Mouse (Mus musculus): ENCODE data around the gene Rit1. TPM values are rescaled to one million over a fixed set of nuclear protein-coding genes. Genes with fewer than 3 reads are reported as not detected.

Rit1 gene
- total and polyA plus RNA-seq, 3 experiments = 18.4 to 28.7 (median 23.7) TPM

DNA sequence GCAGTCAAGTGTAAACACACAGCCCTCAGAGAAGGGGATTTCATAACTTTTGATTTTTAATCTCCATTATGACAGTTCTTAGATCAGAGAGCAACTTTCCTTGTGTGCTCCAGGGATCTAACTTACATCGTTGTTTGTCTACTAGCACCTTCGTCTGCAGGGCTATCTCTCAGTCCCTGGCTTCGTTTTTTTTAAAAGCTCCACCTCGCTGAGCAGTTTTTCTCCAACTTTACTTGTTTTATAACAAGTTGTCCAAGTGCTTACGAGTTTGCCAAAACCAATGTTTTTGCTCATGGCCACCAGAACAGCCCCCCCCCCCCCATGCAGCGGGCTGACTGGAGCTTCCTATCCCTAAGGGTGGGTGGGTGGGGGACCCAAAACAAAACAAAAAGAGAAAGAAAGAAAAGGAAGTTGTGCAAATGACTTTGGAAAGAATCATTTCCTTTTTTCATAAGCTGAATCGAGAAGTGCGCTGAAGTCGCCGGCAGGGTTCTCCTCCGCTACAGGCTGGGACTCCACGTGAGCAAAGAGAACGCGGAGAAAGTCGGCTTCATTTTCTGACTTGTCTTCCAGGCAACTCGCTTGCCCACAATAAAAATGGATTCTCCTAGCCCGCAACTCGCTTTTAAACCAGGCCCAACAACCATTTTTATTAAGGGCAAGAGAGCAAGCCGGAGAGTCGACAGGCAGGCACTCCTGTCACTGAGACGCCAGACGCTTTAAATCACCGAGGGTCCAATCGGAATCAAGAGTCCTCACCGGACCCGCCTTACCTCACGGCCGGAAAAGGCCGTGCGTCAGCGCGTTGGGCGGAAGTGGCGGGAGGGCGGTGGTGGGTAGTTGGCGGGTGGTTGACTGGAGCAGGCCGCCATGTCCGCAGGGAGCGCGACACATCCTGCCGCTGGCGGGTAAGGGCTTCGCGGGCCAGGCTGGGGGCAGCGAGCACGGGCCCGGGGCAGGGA, 31.4 kb upstream of the Rit1 start, which contains the start of gene Khdc4 (continued):
- TF ChIP-seq CTCF (conservative IDR thresholded peaks at IDR 0.05 in 1 of 2, IDR thresholded peaks at IDR 0.05 in 1 of 2; ENCODE audit: low read depth in 2 of 2, low read length in 2 of 2) = no peak

DNA sequence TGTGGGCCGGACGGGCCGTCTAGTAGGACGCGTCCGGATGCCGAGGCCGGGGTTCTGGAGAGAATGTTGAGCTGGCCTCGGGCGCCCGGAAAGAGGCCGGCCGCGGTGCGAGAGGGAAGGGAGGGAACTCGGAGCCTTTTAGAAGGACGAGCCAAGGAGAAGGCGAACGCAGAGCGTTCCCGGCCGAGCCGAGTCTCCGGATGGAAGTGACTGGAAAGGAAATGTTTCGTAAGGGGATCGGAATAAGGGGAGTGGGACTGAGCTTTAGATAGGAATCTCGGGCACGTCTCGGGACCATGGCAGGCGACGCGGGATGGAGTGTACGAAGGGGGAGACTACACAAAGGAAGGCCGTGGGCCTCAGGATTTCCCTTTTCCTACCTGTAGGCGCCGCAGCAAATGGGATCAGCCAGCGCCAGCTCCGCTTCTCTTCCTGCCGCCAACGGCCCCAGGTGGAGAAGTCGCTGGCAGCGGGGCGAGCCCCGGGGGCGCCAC, 30.6 kb upstream of the Rit1 start:
- dilution Hi-C loops (cut with MboI; ENCODE audit: extremely low pct_ligation_motif_present, extremely low pct_unique_long_range_greater_than_20kb, low sequenced_read_pairs) = no loop called here

DNA sequence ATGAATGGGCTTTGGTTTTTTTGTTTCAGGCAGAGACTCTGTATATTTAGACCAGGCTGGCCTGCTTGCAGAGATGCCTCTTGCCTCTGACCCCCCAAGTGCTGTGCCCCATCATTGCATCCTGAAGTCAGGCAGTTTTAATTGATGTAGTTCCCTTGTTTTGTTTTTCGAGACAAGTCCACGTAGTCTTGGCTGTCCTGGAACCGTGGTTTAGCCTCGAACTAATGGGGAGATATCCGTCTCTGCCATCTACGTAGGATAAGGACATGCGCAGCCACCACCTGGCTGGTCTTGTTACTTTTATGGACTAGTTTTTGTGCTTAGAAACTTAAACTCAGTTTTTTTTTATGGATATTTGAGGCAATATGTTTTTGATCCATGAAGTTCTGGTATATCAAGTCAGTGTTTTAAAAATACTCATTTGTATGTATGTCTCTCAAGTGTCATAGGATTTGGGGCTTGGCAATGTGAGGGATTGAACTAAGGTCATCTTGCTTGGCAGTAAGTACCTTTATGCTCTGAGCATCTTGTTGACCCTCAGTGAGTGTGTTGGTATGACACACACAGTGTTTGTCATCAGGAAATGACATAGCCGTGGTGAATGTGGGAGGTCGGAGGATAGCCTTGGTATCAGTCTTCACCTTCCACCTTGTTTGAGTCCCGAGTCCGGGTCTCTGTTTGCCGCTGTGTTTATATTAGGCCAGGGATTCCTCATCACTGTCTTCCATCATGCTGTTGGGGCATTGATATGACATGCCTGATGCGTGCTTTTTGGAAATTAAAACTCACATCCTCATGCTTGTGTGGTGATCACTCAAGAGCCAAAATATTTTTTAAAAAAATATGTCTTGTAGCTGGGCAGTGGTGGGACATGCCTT, 29.7 kb upstream of the Rit1 start:
- dilution Hi-C loops (cut with MboI; ENCODE audit: extremely low pct_ligation_motif_present, extremely low pct_unique_long_range_greater_than_20kb, low sequenced_read_pairs) (no loop called here), in situ Hi-C loops (cut with MboI; ENCODE audit: low pct_ligation_motif_present, low pct_unique_long_range_greater_than_20kb, low sequenced_read_pairs) (loop anchor here (5.0 to 25.0 kb wide), 3 partner anchors 40 to 175 kb away; no protein-coding TSS in a partner anchor)
- peaks cover 52% of the 10 kb centered on the region for H3K79me2 ChIP-seq (replicated peaks; ENCODE audit: control insufficient read depth, extremely low read depth, insufficient read depth, poor library complexity, severe bottlenecking)
- H3K9ac ChIP-seq (ENCODE audit: insufficient read depth, low read depth) = peak overlapping the region; percentile 74
- H3K4me2 ChIP-seq (ENCODE audit: insufficient read depth, low read depth, poor library complexity, severe bottlenecking) = peak overlapping the region; percentile 61
- H3K27me3 ChIP-seq (replicated peaks) = no peaks in the 10 kb centered on the region
- no peaks in the 10 kb centered on the region for H3K9me3 ChIP-seq (replicated peaks; ENCODE audit: low read length)
- peak overlapping the region; percentile 77 to 97 (median 92) for H3K4me3 ChIP-seq (replicated peaks in 1 of 3; ENCODE audit: low read depth in 2 of 3, low read length in 2 of 3, poor library complexity in 1 of 3)
- H3K27ac ChIP-seq (ENCODE audit: insufficient read depth, low read depth) = no peak overlapping the region
- H3K36me3 ChIP-seq (replicated peaks in 1 of 2; ENCODE audit: control insufficient read depth in 1 of 2, insufficient read depth in 1 of 2, low read length in 1 of 2) = peaks cover 25 to 41% of the 10 kb centered on the region in 2 experiments
- TF ChIP-seq TCF12 (IDR thresholded peaks at IDR 0.05; ENCODE audit: low read depth, low read length) (no peak), NRF1 (IDR thresholded peaks at IDR 0.05; ENCODE audit: low read depth, low read length) (peak; percentile 66), JUN (IDR thresholded peaks at IDR 0.05; ENCODE audit: insufficient read depth, low read depth, low read length) (no peak), EP300 (IDR thresholded peaks at IDR 0.05; ENCODE audit: low read length) (no peak), MAFK (IDR thresholded peaks at IDR 0.05; ENCODE audit: insufficient replicate concordance, low read length) (no peak)
- H3K4me1 ChIP-seq (ENCODE audit: control insufficient read depth in 1 of 2, insufficient read depth in 2 of 2) = peaks cover 0 to 17% of the 10 kb centered on the region in 2 experiments; a peak in 2 of 4 replicates
- DNase-seq (ENCODE audit: extremely low read depth) = no peak

More for the DNA sequence above, 30.6 kb upstream of the Rit1 start:
- Histone ChIP-seq H3K27me3 (replicated peaks) (no peaks in the 10 kb centered on the region), H3K4me1 (ENCODE audit: control insufficient read depth in 1 of 2, insufficient read depth in 2 of 2) (peaks cover 0 to 17% of the 10 kb centered on the region in 2 experiments; a peak in 2 of 4 replicates), H3K79me2 (replicated peaks; ENCODE audit: control insufficient read depth, extremely low read depth, insufficient read depth, poor library complexity, severe bottlenecking) (peaks cover 44% of the 10 kb centered on the region), H3K4me2 (ENCODE audit: insufficient read depth, low read depth, poor library complexity, severe bottlenecking) (no peak overlapping the region), H3K36me3 (replicated peaks in 1 of 2; ENCODE audit: control insufficient read depth in 1 of 2, insufficient read depth in 1 of 2, low read length in 1 of 2) (peaks cover 23 to 35% of the 10 kb centered on the region in 2 experiments), H3K4me3 (replicated peaks in 1 of 3; ENCODE audit: low read depth in 2 of 3, low read length in 2 of 3, poor library complexity in 1 of 3) (peak overlapping the region; percentile 77 to 97 (median 92)), H3K27ac (ENCODE audit: insufficient read depth, low read depth) (peak overlapping the region; percentile 72), H3K9me3 (replicated peaks; ENCODE audit: low read length) (no peaks in the 10 kb centered on the region), H3K9ac (ENCODE audit: insufficient read depth, low read depth) (peak overlapping the region; percentile 74)
- DNase-seq (ENCODE audit: extremely low read depth) = peak; percentile 21
- in situ Hi-C loops (cut with MboI; ENCODE audit: low pct_ligation_motif_present, low pct_unique_long_range_greater_than_20kb, low sequenced_read_pairs) = loop anchor here (5.0 to 25.0 kb wide), 3 partner anchors 41 to 176 kb away; no protein-coding TSS in a partner anchor
- TF ChIP-seq SMC3 (IDR thresholded peaks at IDR 0.05; ENCODE audit: low read depth, low read length) (no peak), ELF1 (IDR thresholded peaks at IDR 0.05; ENCODE audit: low read depth, low read length) (no peak), ZNF384 (IDR thresholded peaks at IDR 0.05; ENCODE audit: low read depth, low read length) (no peak), TBP (conservative IDR thresholded peaks at IDR 0.05; ENCODE audit: low read depth, low read length) (no peak), TCF12 (IDR thresholded peaks at IDR 0.05; ENCODE audit: low read depth, low read length) (no peak), IRF4 (IDR thresholded peaks at IDR 0.05; ENCODE audit: low read depth, low read length) (no peak), KAT2A (IDR thresholded peaks at IDR 0.05; ENCODE audit: insufficient replicate concordance, low read length) (no peak), ZC3H11A (IDR thresholded peaks at IDR 0.05; ENCODE audit: low read depth, low read length) (no peak)

Measured in CH12.LX (cell line).